Mouse (Mus musculus) monocyte, adult 2 months (primary cell): Measurements from ENCODE around the gene Nrip1.

Experiments
- DNase-seq, 2 experiments: peaks; one replicate each; pipeline ENCODE4 v3.0.0; 2022; ENCODE audit warnings: low spot score in 2 of 2, low read depth in 1 of 2

Gene Nrip1

GRCm38 (mm10) chr16:76316940-76317822 is 56.4 kb downstream of the Nrip1 start:
- DNase-seq: no peak

- no peak for DNase-seq
Measured at GRCm38 (mm10) chr16:76315642-76316041, 58.0 kb downstream of the Nrip1 start.

- DNase-seq: no peak
Measured at GRCm38 (mm10) chr16:76314013-76314950, 59.3 kb downstream of the Nrip1 start.

- DNase-seq: no peak
Measured at GRCm38 (mm10) chr16:76312887-76313420, 60.7 kb downstream of the Nrip1 start.

GRCm38 (mm10) chr16:76310791-76311190 is 62.8 kb downstream of the Nrip1 start:
- DNase-seq: no peak

- no peak for DNase-seq
Measured at GRCm38 (mm10) chr16:76310286-76310685, 63.3 kb downstream of the Nrip1 start.

- no peak for DNase-seq
Measured at GRCm38 (mm10) chr16:76309280-76309679, 64.3 kb downstream of the Nrip1 start.

- no peak for DNase-seq
Measured at GRCm38 (mm10) chr16:76307039-76307438, 66.6 kb downstream of the Nrip1 start.

GRCm38 (mm10) chr16:76306446-76306845 is 67.2 kb downstream of the Nrip1 start:
- no peak for DNase-seq

- DNase-seq: no peak
Measured at GRCm38 (mm10) chr16:76303436-76303835, 70.2 kb downstream of the Nrip1 start.

GRCm38 (mm10) chr16:76301728-76302050 is 71.9 kb downstream of the Nrip1 start:
- no peak for DNase-seq

- DNase-seq: no peak
Measured at GRCm38 (mm10) chr16:76301037-76301727, 72.4 kb downstream of the Nrip1 start.

GRCm38 (mm10) chr16:76300452-76300851 is 73.2 kb downstream of the Nrip1 start:
- DNase-seq: no peak

- DNase-seq: no peak
Measured at GRCm38 (mm10) chr16:76299511-76299910, 74.1 kb downstream of the Nrip1 start.

GRCm38 (mm10) chr16:76295322-76295721 is 78.3 kb downstream of the Nrip1 start:
- DNase-seq: no peak

GRCm38 (mm10) chr16:76294550-76294949 is 79.1 kb downstream of the Nrip1 start:
- DNase-seq: no peak

GRCm38 (mm10) chr16:76293765-76294463 is 79.7 kb downstream of the Nrip1 start:
- no peak for DNase-seq

GRCm38 (mm10) chr16:76293176-76293575 is 80.5 kb downstream of the Nrip1 start:
- DNase-seq: no peak

GRCm38 (mm10) chr16:76292656-76293055 is 81.0 kb downstream of the Nrip1 start:
- DNase-seq: no peak

GRCm38 (mm10) chr16:76291366-76291765 is 82.3 kb downstream of the Nrip1 start:
- no peak for DNase-seq
